In the genomic region with DNA sequence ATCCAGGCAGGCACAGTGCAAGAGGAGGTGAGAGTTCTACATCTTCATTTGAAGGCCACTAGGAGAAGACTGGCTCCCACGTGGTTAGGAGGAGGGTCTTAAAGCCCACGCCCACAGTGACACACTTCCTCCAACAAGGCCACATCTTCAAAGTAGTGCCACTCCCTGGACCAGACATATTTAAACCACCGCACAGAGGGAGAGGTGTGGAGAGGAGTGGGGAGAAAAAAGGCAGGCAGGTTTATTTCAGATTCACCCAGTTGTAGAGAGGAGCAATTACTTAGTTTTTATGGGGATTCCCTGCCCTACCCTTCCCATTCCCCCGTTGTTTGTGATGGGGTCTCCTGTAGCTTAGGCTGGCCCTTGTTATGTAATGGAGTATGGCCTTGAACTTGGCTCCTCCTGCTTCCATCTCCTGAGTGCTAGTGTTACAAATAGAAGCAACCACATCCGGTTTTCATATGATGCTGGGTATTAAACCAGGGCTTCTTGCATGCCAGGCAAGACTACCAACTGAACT, we compare ENCODE assay signal across 18 mouse cellular contexts. TPM values are rescaled to one million over a fixed set of nuclear protein-coding genes. Genes with fewer than 3 reads are reported as not detected.
DNase-seq lines count a peak whose midpoint lies in the region; ATAC-seq lines count a peak whose summit lies in the region.
"Had no signal": no experiment of that assay in that cellular context is flagged by ENCODE, and none has a peak within 500 bp of the region (broad histone marks: within the 10 kb centered on the region; RNA-seq: fewer than 3 reads in every experiment).

No protein-coding gene starts in this region.

- H3K4me2 ChIP-seq in heart, embryonic 13.5 days, result no peak overlapping the region
- no peak overlapping the region for H3K4me2 ChIP-seq in forebrain, embryonic 15.5 days (replicated peaks)
- H3K4me2 ChIP-seq: embryonic facial prominence, embryonic 13.5 days; forebrain, embryonic 12.5 days; hindbrain, embryonic 15.5 days; kidney, embryonic 15.5 days; neural tube, embryonic 15.5 days had no signal

- peaks cover 3% of the 10 kb centered on the region for H3K36me3 ChIP-seq in heart, embryonic 13.5 days
- no peaks in the 10 kb centered on the region for H3K36me3 ChIP-seq in ES-E14 (ENCODE audit: control insufficient read depth, insufficient read depth, low read length, poor library complexity, severe bottlenecking)
- no peaks in the 10 kb centered on the region for H3K36me3 ChIP-seq in macrophage (ENCODE audit: inconsistent target)
- H3K36me3 ChIP-seq in forebrain, embryonic 15.5 days, result peaks cover 2% of the 10 kb centered on the region; the same call in 1 of the 2 replicates
- H3K36me3 ChIP-seq: kidney, embryonic 15.5 days; neural tube, embryonic 15.5 days had no signal

- intact Hi-C loops in heart, postnatal 25 days (cut with DNase I), result no loop called here

- 75% methylated on average over 5 of the region's 5 CpGs for WGBS in heart, embryonic 13.5 days
- 29% methylated on average over 5 of the region's 5 CpGs for WGBS in macrophage (ENCODE audit: missing documents)
- WGBS in forebrain, embryonic 15.5 days, result 79% methylated on average over 5 of the region's 5 CpGs

- H3K27me3 ChIP-seq in heart, embryonic 13.5 days (replicated peaks), result no peaks in the 10 kb centered on the region
- H3K27me3 ChIP-seq in forebrain, embryonic 15.5 days, result no peaks in the 10 kb centered on the region
- H3K27me3 ChIP-seq: embryonic facial prominence, embryonic 13.5 days; forebrain, embryonic 12.5 days; hindbrain, embryonic 15.5 days; kidney, embryonic 15.5 days; neural tube, embryonic 15.5 days had no signal

- peaks cover 61% of the 10 kb centered on the region for H3K4me1 ChIP-seq in heart, embryonic 13.5 days
- H3K4me1 ChIP-seq in ES-E14 (ENCODE audit: control insufficient read depth in 2 of 2, insufficient read depth in 2 of 2, low read length in 2 of 2, poor library complexity in 1 of 2), result peaks cover 10 to 22% of the 10 kb centered on the region in 2 experiments
- H3K4me1 ChIP-seq in forebrain, embryonic 15.5 days, result peaks cover 21% of the 10 kb centered on the region

- H3K27ac ChIP-seq in heart, embryonic 13.5 days (replicated peaks), result peak overlapping the region; percentile 90
- H3K27ac ChIP-seq in ES-E14 (ENCODE audit: insufficient read depth, low read depth, low read length, poor library complexity, severe bottlenecking) (peak overlapping the region; percentile 46; the same call in 1 of the 2 replicates), macrophage (peak overlapping the region; percentile 80)
- no peak overlapping the region for H3K27ac ChIP-seq in forebrain, embryonic 15.5 days (replicated peaks)
- H3K27ac ChIP-seq: embryonic facial prominence, embryonic 13.5 days; forebrain, embryonic 12.5 days; hindbrain, embryonic 15.5 days; kidney, embryonic 15.5 days; neural tube, embryonic 15.5 days had no signal

- DNase-seq in heart, postnatal 25 days (ENCODE audit: low spot score), result no peak
- peak; percentile 91 for DNase-seq in 416B (ENCODE audit: low read depth)
- no peak for DNase-seq in ES-E14 (ENCODE audit: low read depth, low spot score)
- DNase-seq in layer of hippocampus, adult 8-10 months (ENCODE audit: low spot score in 2 of 2), result no peak
- no peak for DNase-seq in adrenal gland, postnatal 14 days
- DNase-seq: cerebellum, postnatal 25 days; gastrocnemius, postnatal 14 days; right cerebral cortex, postnatal 14 days had no signal

- H3K4me3 ChIP-seq in heart, embryonic 13.5 days, result no peak overlapping the region
- H3K4me3 ChIP-seq in ES-E14 (ENCODE audit: insufficient read depth in 1 of 2, low read depth in 1 of 2, low read length in 2 of 2, poor library complexity in 1 of 2, severe bottlenecking in 1 of 2) (no peak overlapping the region), macrophage (ENCODE audit: inconsistent target) (no peak overlapping the region)
- H3K4me3 ChIP-seq in forebrain, embryonic 15.5 days, result no peak overlapping the region
- H3K4me3 ChIP-seq: embryonic facial prominence, embryonic 13.5 days; forebrain, embryonic 12.5 days; hindbrain, embryonic 15.5 days; kidney, embryonic 15.5 days; neural tube, embryonic 15.5 days had no signal

- in situ Hi-C loops in ES-E14 (cut with MboI; ENCODE audit: low sequenced_read_pairs in 2 of 2, unreplicated experiment in 2 of 2), result no loop called here

- H3K9me3 ChIP-seq in heart, embryonic 13.5 days, result no peaks in the 10 kb centered on the region
- H3K9me3 ChIP-seq in ES-E14 (ENCODE audit: control insufficient read depth, insufficient read depth, low read depth, low read length), result no peaks in the 10 kb centered on the region
- no peaks in the 10 kb centered on the region for H3K9me3 ChIP-seq in forebrain, embryonic 15.5 days
- H3K9me3 ChIP-seq: embryonic facial prominence, embryonic 13.5 days; forebrain, embryonic 12.5 days; hindbrain, embryonic 15.5 days; kidney, embryonic 15.5 days; neural tube, embryonic 15.5 days had no signal

- ATAC-seq in heart, embryonic 13.5 days (ENCODE audit: extremely low read depth, insufficient number of reproducible peaks, low FRiP score, low TSS enrichment), result no peak
- no peak for ATAC-seq in forebrain, embryonic 15.5 days (replicated peaks)
- ATAC-seq: midbrain, embryonic 16.5 days had no signal

- peaks cover 6% of the 10 kb centered on the region; the same call in 1 of the 2 replicates for H3K79me2 ChIP-seq in macrophage (ENCODE audit: inconsistent target)

- H3K9ac ChIP-seq in heart, embryonic 13.5 days, result no peak overlapping the region
- no peak overlapping the region for H3K9ac ChIP-seq in ES-E14 (ENCODE audit: insufficient read depth, low read depth, low read length, poor library complexity, severe bottlenecking)
- no peak overlapping the region for H3K9ac ChIP-seq in forebrain, embryonic 15.5 days (replicated peaks)
- H3K9ac ChIP-seq: embryonic facial prominence, embryonic 13.5 days; forebrain, embryonic 12.5 days; hindbrain, embryonic 15.5 days; kidney, embryonic 15.5 days; neural tube, embryonic 15.5 days had no signal

RNA-seq across cellular contexts. Expression of a gene that starts 3.1 kb away (rescaled TPM):
- 33.4 and 33.8 TPM in 2 replicates for polyA plus RNA-seq in heart, embryonic 13.5 days (2015; fragmentation: Nextera tagmentation; extraction: Ambion mirVana)
- total RNA-seq in heart, postnatal 25 days (2021), result 10 to 100 TPM; 11.5 to 15.6 TPM
- 35.3 and 54.7 TPM in 2 replicates for total RNA-seq in ES-E14 (2012; rRNA removed)
- total RNA-seq in macrophage (2018; cell fraction: chromatin; rRNA removed), result 100 to 1,000 TPM in 8 of 26 experiments, 10 to 100 TPM in 17, 1 to 10 TPM in 1; 7.5 to 233 (median 40.5) TPM
- 10 to 100 TPM in 15 of 26 experiments, 1 to 10 TPM in 11; 7.0 to 54.9 (median 20.1) TPM for total RNA-seq in macrophage (2018; cell fraction: cytosol; rRNA removed)
- 100 to 1,000 TPM in 6 of 26 experiments, 10 to 100 TPM in 19, 1 to 10 TPM in 1; 6.0 to 163 (median 23.2) TPM for total RNA-seq in macrophage (2018; cell fraction: nucleus; rRNA removed)
- 19.5 to 33.8 TPM (median 31.3 TPM) in 3 replicates for polyA plus RNA-seq in macrophage (2018)
- polyA plus RNA-seq in forebrain, embryonic 15.5 days (2015; fragmentation: Nextera tagmentation; extraction: Ambion mirVana), result 39.9 and 42.0 TPM in 2 replicates
- 10 to 100 TPM; 16.4 to 33.5 (median 24.9) TPM for total RNA-seq in layer of hippocampus, adult 8-10 months (2022)
- total RNA-seq in adrenal gland, postnatal 14 days (2021), result 8.6 and 20.7 TPM in 2 replicates

RNA-seq across cellular contexts. Expression of a gene that starts 17.1 kb away (rescaled TPM):
- polyA plus RNA-seq in heart, embryonic 13.5 days (2015; fragmentation: Nextera tagmentation; extraction: Ambion mirVana), result 46.3 and 48.4 TPM in 2 replicates
- total RNA-seq in heart, postnatal 25 days (2021), result 10 to 100 TPM; 38.3 to 38.6 TPM
- 31.7 and 54.8 TPM in 2 replicates for total RNA-seq in ES-E14 (2012; rRNA removed)
- total RNA-seq in macrophage (2018; cell fraction: chromatin; rRNA removed), result 10 to 100 TPM in 20 of 26 experiments, 1 to 10 TPM in 6; 3.5 to 67.7 (median 19.5) TPM
- 10 to 100 TPM in 13 of 26 experiments, 1 to 10 TPM in 13; 5.1 to 18.5 (median 10.0) TPM for total RNA-seq in macrophage (2018; cell fraction: cytosol; rRNA removed)
- total RNA-seq in macrophage (2018; cell fraction: nucleus; rRNA removed), result 10 to 100 TPM in 18 of 26 experiments, 1 to 10 TPM in 8; 4.3 to 52.9 (median 18.6) TPM
- polyA plus RNA-seq in macrophage (2018), result 10.3 to 23.3 TPM (median 12.1 TPM) in 3 replicates
- 36.6 and 38.2 TPM in 2 replicates for polyA plus RNA-seq in forebrain, embryonic 15.5 days (2015; fragmentation: Nextera tagmentation; extraction: Ambion mirVana)
- 10 to 100 TPM; 15.2 to 20.7 (median 19.1) TPM for total RNA-seq in layer of hippocampus, adult 8-10 months (2022)
- 23.5 and 25.0 TPM in 2 replicates for total RNA-seq in adrenal gland, postnatal 14 days (2021)

RNA-seq across cellular contexts. Expression of a gene that starts 17.2 kb away (rescaled TPM):
- polyA plus RNA-seq in heart, embryonic 13.5 days (2015; fragmentation: Nextera tagmentation; extraction: Ambion mirVana), result 1.1 and 1.3 TPM in 2 replicates
- 1 to 10 TPM; 1.4 to 1.5 TPM for total RNA-seq in heart, postnatal 25 days (2021)
- 0.53 TPM in 1 of 2 replicates, not detected in the other for total RNA-seq in ES-E14 (2012; rRNA removed)
- total RNA-seq in macrophage (2018; cell fraction: chromatin; rRNA removed), result 1 to 10 TPM in 10 of 26 experiments, not detected in 16; 1.2 to 4.2 (median 2.4) TPM
- under 1 TPM in 8 of 26 experiments, not detected in 18; 0.10 to 0.41 (median 0.20) TPM for total RNA-seq in macrophage (2018; cell fraction: cytosol; rRNA removed)
- 1 to 10 TPM in 7 of 26 experiments, under 1 TPM in 1, not detected in 18; 0.89 to 1.7 (median 1.1) TPM for total RNA-seq in macrophage (2018; cell fraction: nucleus; rRNA removed)
- 0.22 TPM in 1 of 3 replicates, not detected in the others for polyA plus RNA-seq in macrophage (2018)
- 1.5 and 3.3 TPM in 2 replicates for polyA plus RNA-seq in forebrain, embryonic 15.5 days (2015; fragmentation: Nextera tagmentation; extraction: Ambion mirVana)
- total RNA-seq in layer of hippocampus, adult 8-10 months (2022), result 1 to 10 TPM; 4.1 to 8.3 (median 6.3) TPM
- total RNA-seq in adrenal gland, postnatal 14 days (2021), result 1.0 and 1.1 TPM in 2 replicates
- total RNA-seq: gastrocnemius, postnatal 14 days had no signal
- polyA plus RNA-seq: liver, embryonic 16.5 days had no signal

RNA-seq across cellular contexts. Expression of a gene that starts 22.8 kb away (rescaled TPM):
- polyA plus RNA-seq in heart, embryonic 13.5 days (2015; fragmentation: Nextera tagmentation; extraction: Ambion mirVana), result 11.2 and 11.3 TPM in 2 replicates
- 1 to 10 TPM; 7.2 to 8.2 TPM for total RNA-seq in heart, postnatal 25 days (2021)
- 11.9 and 12.7 TPM in 2 replicates for total RNA-seq in ES-E14 (2012; rRNA removed)
- total RNA-seq in macrophage (2018; cell fraction: chromatin; rRNA removed), result 10 to 100 TPM; 16.1 to 68.9 (median 32.0) TPM
- 10 to 100 TPM in 5 of 26 experiments, 1 to 10 TPM in 21; 5.3 to 11.9 (median 8.1) TPM for total RNA-seq in macrophage (2018; cell fraction: cytosol; rRNA removed)
- 10 to 100 TPM; 11.1 to 46.4 (median 18.2) TPM for total RNA-seq in macrophage (2018; cell fraction: nucleus; rRNA removed)
- 8.6 to 9.8 TPM (median 9.4 TPM) in 3 replicates for polyA plus RNA-seq in macrophage (2018)
- polyA plus RNA-seq in forebrain, embryonic 15.5 days (2015; fragmentation: Nextera tagmentation; extraction: Ambion mirVana), result 20.7 and 22.0 TPM in 2 replicates
- total RNA-seq in layer of hippocampus, adult 8-10 months (2022), result 10 to 100 TPM; 18.5 to 25.6 (median 23.1) TPM
- total RNA-seq in adrenal gland, postnatal 14 days (2021), result 16.7 and 18.7 TPM in 2 replicates

RNA-seq across cellular contexts. Expression of a gene that starts 46.2 kb away (rescaled TPM):
- 166 and 169 TPM in 2 replicates for polyA plus RNA-seq in heart, embryonic 13.5 days (2015; fragmentation: Nextera tagmentation; extraction: Ambion mirVana)
- 100 to 1,000 TPM; 126 to 148 TPM for total RNA-seq in heart, postnatal 25 days (2021)
- total RNA-seq in ES-E14 (2012; rRNA removed), result 112 and 127 TPM in 2 replicates
- total RNA-seq in macrophage (2018; cell fraction: chromatin; rRNA removed), result 100 to 1,000 TPM in 13 of 26 experiments, 10 to 100 TPM in 13; 29.9 to 322 (median 102) TPM
- total RNA-seq in macrophage (2018; cell fraction: cytosol; rRNA removed), result 100 to 1,000 TPM; 163 to 271 (median 202) TPM
- 100 to 1,000 TPM in 25 of 26 experiments, 10 to 100 TPM in 1; 93.8 to 340 (median 200) TPM for total RNA-seq in macrophage (2018; cell fraction: nucleus; rRNA removed)
- 204 to 235 TPM (median 225 TPM) in 3 replicates for polyA plus RNA-seq in macrophage (2018)
- 64.6 and 69.0 TPM in 2 replicates for polyA plus RNA-seq in forebrain, embryonic 15.5 days (2015; fragmentation: Nextera tagmentation; extraction: Ambion mirVana)
- total RNA-seq in layer of hippocampus, adult 8-10 months (2022), result 10 to 100 TPM; 70.1 to 77.8 (median 73.1) TPM
- 186 and 213 TPM in 2 replicates for total RNA-seq in adrenal gland, postnatal 14 days (2021)
